Mouse (Mus musculus) kidney, postnatal 14 days (tissue): ENCODE measurements at regions not wholly inside any gene's neighbourhood (a gene's known extent, or its start where the extent isn't known, plus 50 kb on each side); places are given as distances from the start of the nearest gene placed in this dataset.

Source experiments
- DNase-seq: peaks from one replicate; pipeline ENCODE4 v3.0.0; 2022; ENCODE audit warnings: mixed read lengths

GRCm38 (mm10) chr3:42593792-42594433, 851.5 kb downstream of the D3Ertd751e start:
- no peak for DNase-seq

DNA sequence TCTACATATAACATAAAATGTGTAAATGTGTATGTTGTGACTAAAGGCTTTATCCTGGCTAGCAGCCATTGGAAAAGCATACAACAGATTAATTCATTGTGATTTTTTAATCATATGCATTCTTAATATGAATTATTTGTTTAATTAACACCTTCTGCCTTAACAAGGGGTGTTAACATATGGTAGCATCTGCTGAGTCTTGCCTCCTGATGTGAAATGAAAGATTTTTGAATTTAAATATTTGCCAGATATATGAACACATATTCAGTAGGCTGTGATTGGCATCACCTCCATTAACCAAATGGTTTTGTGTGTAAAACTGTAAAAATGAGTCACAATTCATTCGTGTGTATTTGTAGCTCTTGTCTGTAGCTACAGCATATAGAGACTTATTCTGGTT, 854.3 kb downstream of the D3Ertd751e start:
- no peak for DNase-seq
